Mouse (Mus musculus): ENCODE data around the gene Dlx1. TPM values are rescaled to one million over a fixed set of nuclear protein-coding genes. Genes with fewer than 3 reads are reported as not detected.
A peak's percentile ranks its signal among the peaks of the same experiment; 100 is the strongest.

The Dlx1 gene
- polyA plus RNA-seq, 1 experiment from 2014 or later, result 6.3 TPM

GRCm38 (mm10) chr2:71522871-71523270 is 5.0 kb upstream of the Dlx1 start:
- Histone ChIP-seq H3K36me3 (ENCODE audit: control insufficient read depth, insufficient read depth, low read length) (no peaks in the 10 kb centered on the region), H3K4me2 (ENCODE audit: low read depth, severe bottlenecking) (no peak overlapping the region), H3K27me3 (ENCODE audit: control insufficient read depth, insufficient read depth, low read length) (peaks cover 44% of the 10 kb centered on the region), H3K4me1 (ENCODE audit: control insufficient read depth, insufficient read depth, low read length) (0 out of 2 replicates have a peak, but pooled peaks cover 4% of the 10 kb centered on the region), H3K27ac (replicated peaks; ENCODE audit: low read depth, low read length) (no peak overlapping the region), H3K9ac (ENCODE audit: low read length) (no peak overlapping the region), H3K4me3 (ENCODE audit: low read depth, low read length) (no peak overlapping the region), H3K9me3 (ENCODE audit: control insufficient read depth, low read length) (no peaks in the 10 kb centered on the region)
- WGBS, result 73% methylated on average over 4 of the region's 4 CpGs
- no peak for ATAC-seq (ENCODE audit: insufficient number of reproducible peaks, low FRiP score, low TSS enrichment, low read depth)
- DNase-seq (ENCODE audit: low spot score), result no peak

DNA sequence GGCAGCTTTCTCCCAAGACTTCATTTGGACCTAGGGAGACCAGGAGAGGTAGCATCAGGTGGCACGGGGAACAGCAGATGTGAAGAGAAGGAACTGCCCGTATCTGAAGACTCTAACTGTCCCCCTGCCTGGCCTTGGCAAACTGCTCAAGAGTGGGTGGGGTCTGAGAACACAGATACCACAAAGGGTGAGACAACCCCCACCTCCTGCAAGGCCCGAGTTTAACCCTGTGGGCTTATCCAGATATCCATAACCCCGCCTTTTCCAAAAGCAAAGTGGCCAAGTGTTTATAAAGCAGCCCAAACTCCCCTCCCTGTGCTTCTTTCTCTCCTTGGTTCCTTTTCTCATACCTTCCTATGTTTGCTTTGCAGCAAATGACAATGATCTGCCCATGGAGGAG is 4.5 kb upstream of the Dlx1 start:
- Histone ChIP-seq H3K4me2 (ENCODE audit: low read depth, severe bottlenecking) (no peak overlapping the region), H3K4me1 (ENCODE audit: control insufficient read depth, insufficient read depth, low read length) (peaks cover 4% of the 10 kb centered on the region; the same call in 1 of the 2 replicates), H3K27me3 (ENCODE audit: control insufficient read depth, insufficient read depth, low read length) (peaks cover 50% of the 10 kb centered on the region), H3K27ac (replicated peaks; ENCODE audit: low read depth, low read length) (no peak overlapping the region), H3K9me3 (ENCODE audit: control insufficient read depth, low read length) (no peaks in the 10 kb centered on the region), H3K9ac (ENCODE audit: low read length) (no peak overlapping the region), H3K4me3 (ENCODE audit: low read depth, low read length) (no peak overlapping the region), H3K36me3 (ENCODE audit: control insufficient read depth, insufficient read depth, low read length) (no peaks in the 10 kb centered on the region)
- no peak for DNase-seq (ENCODE audit: low spot score)
- no peak for ATAC-seq (ENCODE audit: insufficient number of reproducible peaks, low FRiP score, low TSS enrichment, low read depth)
- 33% methylated on average over 4 of the region's 4 CpGs for WGBS

- Histone ChIP-seq H3K27me3 (ENCODE audit: control insufficient read depth, insufficient read depth, low read length) (peaks cover 63% of the 10 kb centered on the region), H3K9me3 (ENCODE audit: control insufficient read depth, low read length) (no peaks in the 10 kb centered on the region), H3K4me2 (ENCODE audit: low read depth, severe bottlenecking) (no peak overlapping the region), H3K36me3 (ENCODE audit: control insufficient read depth, insufficient read depth, low read length) (no peaks in the 10 kb centered on the region), H3K4me1 (ENCODE audit: control insufficient read depth, insufficient read depth, low read length) (peaks cover 12% of the 10 kb centered on the region), H3K9ac (ENCODE audit: low read length) (no peak overlapping the region), H3K27ac (replicated peaks; ENCODE audit: low read depth, low read length) (no peak overlapping the region), H3K4me3 (ENCODE audit: low read depth, low read length) (no peak overlapping the region)
- ATAC-seq (ENCODE audit: insufficient number of reproducible peaks, low FRiP score, low TSS enrichment, low read depth), result no peak
- 28% methylated on average over 13 of the region's 13 CpGs for WGBS
- peak; percentile 28 for DNase-seq (ENCODE audit: low spot score)
Measured at GRCm38 (mm10) chr2:71524763-71525162, 3.1 kb upstream of the Dlx1 start.

GRCm38 (mm10) chr2:71526595-71527322 is 1.2 kb upstream of the Dlx1 start:
- WGBS, result 1% methylated on average over 10 of the region's 10 CpGs
- Histone ChIP-seq H3K4me3 (ENCODE audit: low read depth, low read length) (no peak overlapping the region), H3K36me3 (ENCODE audit: control insufficient read depth, insufficient read depth, low read length) (no peaks in the 10 kb centered on the region), H3K27ac (replicated peaks; ENCODE audit: low read depth, low read length) (no peak overlapping the region), H3K4me1 (ENCODE audit: control insufficient read depth, insufficient read depth, low read length) (peaks cover 15% of the 10 kb centered on the region), H3K9me3 (ENCODE audit: control insufficient read depth, low read length) (no peaks in the 10 kb centered on the region), H3K4me2 (ENCODE audit: low read depth, severe bottlenecking) (no peak overlapping the region), H3K27me3 (ENCODE audit: control insufficient read depth, insufficient read depth, low read length) (peaks cover 80% of the 10 kb centered on the region), H3K9ac (ENCODE audit: low read length) (no peak overlapping the region)
- no peak for DNase-seq (ENCODE audit: low spot score)
- ATAC-seq (ENCODE audit: insufficient number of reproducible peaks, low FRiP score, low TSS enrichment, low read depth), result no peak

DNA sequence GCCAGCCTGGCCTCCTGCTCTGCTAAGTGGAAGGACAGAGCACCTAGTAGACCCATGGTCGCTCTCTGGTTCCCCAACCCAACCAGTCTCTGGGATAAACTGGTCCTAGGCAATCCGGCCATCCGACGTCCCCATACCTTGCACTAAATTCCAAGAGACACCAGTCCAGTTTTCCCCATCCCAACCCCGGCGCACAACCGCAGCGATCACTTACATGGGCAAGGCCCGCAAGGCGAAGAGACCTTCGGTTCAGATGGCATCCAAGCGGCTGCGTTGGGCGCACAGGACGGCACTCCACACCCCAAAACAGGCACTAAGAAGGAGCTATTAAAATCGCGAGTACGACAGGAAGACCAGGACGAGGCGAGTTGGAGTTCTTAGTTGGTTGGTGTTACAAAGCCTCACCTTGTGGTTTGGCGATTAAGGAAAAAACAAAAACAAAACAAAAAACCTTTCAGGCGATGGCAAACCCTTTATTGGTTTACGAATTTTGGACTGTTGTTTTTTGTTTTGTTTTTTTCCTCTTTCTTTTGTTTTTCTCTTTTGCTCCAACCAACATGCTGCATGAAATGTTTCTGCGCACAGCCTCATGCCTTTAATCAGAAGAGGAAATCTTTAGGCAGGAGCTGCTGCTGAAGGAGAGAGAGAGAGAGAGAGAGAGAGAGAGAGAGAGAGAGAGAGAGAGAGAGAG is 445 bp upstream of the Dlx1 start:
- Histone ChIP-seq H3K9ac (ENCODE audit: low read length) (no peak overlapping the region), H3K4me2 (ENCODE audit: low read depth, severe bottlenecking) (no peak overlapping the region), H3K36me3 (ENCODE audit: control insufficient read depth, insufficient read depth, low read length) (no peaks in the 10 kb centered on the region), H3K27me3 (ENCODE audit: control insufficient read depth, insufficient read depth, low read length) (peaks cover 87% of the 10 kb centered on the region), H3K27ac (replicated peaks; ENCODE audit: low read depth, low read length) (no peak overlapping the region), H3K4me3 (ENCODE audit: low read depth, low read length) (no peak overlapping the region), H3K4me1 (ENCODE audit: control insufficient read depth, insufficient read depth, low read length) (peaks cover 15% of the 10 kb centered on the region), H3K9me3 (ENCODE audit: control insufficient read depth, low read length) (no peaks in the 10 kb centered on the region)
- DNase-seq (ENCODE audit: low spot score) (peak; percentile 66), ATAC-seq (ENCODE audit: insufficient number of reproducible peaks, low FRiP score, low TSS enrichment, low read depth) (no peak)
- 2% methylated on average over 24 of the region's 24 CpGs for WGBS

DNA sequence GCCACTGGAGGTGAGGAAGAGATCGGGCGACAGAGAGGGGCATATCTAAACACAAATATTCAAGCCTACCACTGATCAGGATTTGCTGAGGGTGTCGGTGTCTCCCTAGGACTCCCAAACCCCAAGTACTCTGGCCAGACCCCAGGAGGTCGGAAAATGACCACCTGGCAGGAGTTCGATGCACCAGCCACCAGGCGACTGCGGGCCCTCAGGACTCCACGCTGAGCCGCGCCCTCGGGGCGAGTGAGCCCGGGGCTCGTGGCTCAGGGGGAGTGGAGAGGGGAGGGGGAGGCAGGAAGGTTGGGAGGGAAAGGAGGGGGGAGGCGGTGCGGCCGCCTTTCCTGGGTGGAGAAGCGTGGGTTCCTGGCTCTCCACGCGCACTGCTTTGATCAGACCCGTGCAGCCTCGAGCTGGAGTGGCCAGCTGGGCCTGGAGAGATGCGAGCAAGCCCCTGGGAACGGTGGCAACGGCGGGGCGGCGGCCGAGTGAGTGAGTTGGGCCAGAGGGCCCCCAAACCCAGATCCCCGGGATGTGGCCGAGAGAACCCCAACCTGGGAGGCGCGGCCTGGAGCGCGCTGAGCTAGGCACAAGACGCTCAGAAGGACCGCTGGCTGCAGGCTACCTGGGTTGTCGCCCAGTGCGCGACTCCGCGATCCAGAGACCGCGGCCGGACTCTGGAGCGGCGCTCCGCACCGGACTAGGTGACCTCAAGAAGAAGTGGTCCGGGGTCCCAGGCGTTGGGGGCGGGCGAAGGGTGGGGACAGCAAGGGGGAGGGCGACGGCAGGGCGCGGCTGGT is 999 bp downstream of the Dlx1 start:
- Histone ChIP-seq H3K4me3 (ENCODE audit: low read depth, low read length) (peak overlapping the region; percentile 44), H3K27ac (replicated peaks; ENCODE audit: low read depth, low read length) (0 out of 2 replicates have a peak overlapping the region, but pooled peaks have one; percentile 30), H3K4me1 (ENCODE audit: control insufficient read depth, insufficient read depth, low read length) (peaks cover 15% of the 10 kb centered on the region), H3K4me2 (ENCODE audit: low read depth, severe bottlenecking) (peak overlapping the region; percentile 93), H3K9ac (ENCODE audit: low read length) (no peak overlapping the region), H3K9me3 (ENCODE audit: control insufficient read depth, low read length) (no peaks in the 10 kb centered on the region), H3K36me3 (ENCODE audit: control insufficient read depth, insufficient read depth, low read length) (no peaks in the 10 kb centered on the region), H3K27me3 (ENCODE audit: control insufficient read depth, insufficient read depth, low read length) (peaks cover 89% of the 10 kb centered on the region)
- ATAC-seq (ENCODE audit: insufficient number of reproducible peaks, low FRiP score, low TSS enrichment, low read depth), result peak; percentile 60
- under 1% methylated on average over 52 of the region's 57 CpGs for WGBS
- DNase-seq (ENCODE audit: low spot score), result peak; percentile 65

DNA sequence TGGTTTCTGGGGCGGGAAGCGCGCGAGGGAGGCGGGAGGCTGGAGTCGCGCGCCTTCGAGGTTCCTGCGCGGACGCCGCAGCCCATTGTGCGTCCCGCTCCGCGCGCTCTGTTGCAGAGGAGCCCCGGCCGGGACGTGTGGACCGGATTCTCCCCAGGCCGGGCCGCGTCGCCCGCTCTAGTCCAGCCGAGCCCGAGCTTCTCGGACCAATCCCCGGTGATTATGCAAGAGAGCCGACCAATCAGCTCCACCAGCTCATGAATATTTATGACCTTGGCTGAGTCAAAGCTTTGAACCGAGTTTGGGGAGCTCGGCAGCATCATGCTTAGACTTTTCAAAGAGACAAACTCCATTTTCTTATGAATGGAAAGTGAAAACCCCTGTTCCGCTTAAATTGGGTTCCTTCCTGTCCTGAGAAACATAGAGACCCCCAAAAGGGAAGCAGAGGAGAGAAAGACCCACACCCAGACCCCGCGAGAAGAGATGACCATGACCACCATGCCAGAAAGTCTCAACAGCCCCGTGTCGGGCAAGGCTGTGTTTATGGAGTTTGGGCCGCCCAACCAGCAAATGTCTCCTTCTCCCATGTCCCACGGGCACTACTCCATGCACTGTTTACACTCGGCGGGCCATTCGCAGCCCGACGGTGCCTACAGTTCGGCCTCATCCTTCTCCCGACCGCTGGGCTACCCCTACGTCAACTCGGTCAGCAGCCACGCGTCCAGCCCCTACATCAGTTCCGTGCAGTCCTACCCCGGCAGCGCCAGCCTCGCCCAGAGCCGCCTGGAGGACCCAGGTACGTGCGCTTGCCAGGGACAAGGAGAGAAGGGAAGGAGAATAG is 1.8 kb downstream of the Dlx1 start:
- no peaks in the 10 kb centered on the region for H3K36me3 ChIP-seq (ENCODE audit: control insufficient read depth, insufficient read depth, low read length)
- peak overlapping the region; percentile 93 for H3K4me2 ChIP-seq (ENCODE audit: low read depth, severe bottlenecking)
- peaks cover 93% of the 10 kb centered on the region for H3K27me3 ChIP-seq (ENCODE audit: control insufficient read depth, insufficient read depth, low read length)
- H3K9ac ChIP-seq (ENCODE audit: low read length), result 0 out of 2 replicates have a peak overlapping the region, but pooled peaks have one; percentile 23
- ATAC-seq (ENCODE audit: insufficient number of reproducible peaks, low FRiP score, low TSS enrichment, low read depth) (peak; percentile 85), DNase-seq (ENCODE audit: low spot score) (peak; percentile 84)
- peak overlapping the region; percentile 44 for H3K4me3 ChIP-seq (ENCODE audit: low read depth, low read length)
- under 1% methylated on average over 56 of the region's 60 CpGs for WGBS
- H3K4me1 ChIP-seq (ENCODE audit: control insufficient read depth, insufficient read depth, low read length), result peaks cover 13% of the 10 kb centered on the region
- no peaks in the 10 kb centered on the region for H3K9me3 ChIP-seq (ENCODE audit: control insufficient read depth, low read length)
- H3K27ac ChIP-seq (replicated peaks; ENCODE audit: low read depth, low read length), result no peak overlapping the region
